Mouse (Mus musculus) intestine, embryonic 16.5 days (tissue): ENCODE measurements around the gene Exoc2. TPM values are rescaled to one million over a fixed set of nuclear protein-coding genes. Genes with fewer than 3 reads are reported as not detected.

Experiments used
- ATAC-seq: fragments of 200-750 bp; cut with Nextera tagmentation; 2 replicates; pipeline ENCODE4 v1.8.0; 2017; ENCODE audit warnings: moderate TSS enrichment, moderate library complexity
- H3K27ac ChIP-seq: fragments of 300-500 bp; sonication (generic); 2 replicates; pipeline ENCODE4 v1.5.1; 2014; ENCODE audit warnings: mild to moderate bottlenecking, low read length
- H3K27me3 ChIP-seq: fragments of 300-500 bp; sonication (generic); replicated peaks from 2 replicates; pipeline ENCODE4 v1.6.1; 2014; ENCODE audit warnings: low read length, control low read depth, mixed read lengths; ENCODE audit not compliant: control insufficient read depth, insufficient read depth
- H3K36me3 ChIP-seq: fragments of 300-500 bp; sonication (generic); 2 replicates; pipeline ENCODE4 v1.6.1; 2014; ENCODE audit warnings: low read length, control low read depth; ENCODE audit not compliant: control insufficient read depth, insufficient read depth
- H3K4me1 ChIP-seq: fragments of 300-500 bp; sonication (generic); 2 replicates; pipeline ENCODE4 v1.6.1; 2014; ENCODE audit warnings: low read length, control low read depth, mixed read lengths; ENCODE audit not compliant: control insufficient read depth, insufficient read depth
- H3K4me2 ChIP-seq: fragments of 300-500 bp; sonication (generic); 2 replicates; pipeline ENCODE4 v1.6.1; 2014; ENCODE audit warnings: low read depth, low read length, control low read depth
- H3K4me3 ChIP-seq: fragments of 300-500 bp; sonication (generic); 2 replicates; pipeline ENCODE4 v1.5.1; 2014; ENCODE audit warnings: mild to moderate bottlenecking, low read length
- H3K9ac ChIP-seq: fragments of 300-500 bp; sonication (generic); 2 replicates; pipeline ENCODE4 v1.6.1; 2014; ENCODE audit warnings: low read depth, low read length
- H3K9me3 ChIP-seq: fragments of 300-500 bp; sonication (generic); 2 replicates; pipeline ENCODE4 v1.6.1; 2016; ENCODE audit warnings: low read length, control low read depth; ENCODE audit not compliant: control insufficient read depth
- WGBS: fragments of 180-500 bp; shearing (Covaris S2); extraction: QIAGEN DNeasy Blood & Tissue Kit; methylation state at CpG from one replicate; pipeline ENCODE4 v1.1.7; 2014; 5-methylcytosine and 5-hydroxymethylcytosine counted together
- polyA plus RNA-seq: library from polyadenylated mRNA; unstranded; fragments of >200 nt; fragmentation: Nextera tagmentation; extraction: Ambion mirVana; gene quantifications from 2 replicates; pipeline ENCODE4 v1.2.1, GENCODE M21; 2015

Exoc2 gene
- polyA plus RNA-seq, 1 experiment from 2014 or later, result 22.1 TPM

DNA sequence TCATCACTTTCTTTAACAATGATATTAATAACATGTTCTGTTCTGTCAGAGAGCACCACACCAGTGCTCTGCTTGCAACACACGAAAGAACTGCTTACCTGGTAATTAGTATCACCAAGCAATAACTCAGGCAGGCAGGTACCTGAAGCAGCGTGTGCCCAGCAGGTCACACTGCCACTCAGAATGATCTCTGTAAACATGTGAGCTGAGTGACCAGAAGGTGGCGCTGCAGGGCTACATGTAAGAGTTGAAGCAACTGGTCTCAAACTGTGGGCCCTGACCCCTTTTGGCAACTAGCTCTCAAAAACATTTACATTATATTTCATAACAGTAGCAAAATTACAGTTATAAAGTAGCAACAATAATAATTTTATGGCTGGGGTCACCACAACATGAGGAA is 85.4 kb downstream of the Exoc2 start:
- Histone ChIP-seq H3K27ac (no peak overlapping the region), H3K27me3 (no peaks in the 10 kb centered on the region), H3K4me1 (no peaks in the 10 kb centered on the region), H3K9ac (no peak overlapping the region), H3K4me3 (no peak overlapping the region), H3K4me2 (no peak overlapping the region), H3K9me3 (no peaks in the 10 kb centered on the region), H3K36me3 (no peaks in the 10 kb centered on the region)
- 18% methylated on average over 3 of the region's 3 CpGs for whole genome bisulfite sequencing
- 0 out of 2 replicates have a peak, but pooled peaks have one; percentile 38 for ATAC-seq

DNA sequence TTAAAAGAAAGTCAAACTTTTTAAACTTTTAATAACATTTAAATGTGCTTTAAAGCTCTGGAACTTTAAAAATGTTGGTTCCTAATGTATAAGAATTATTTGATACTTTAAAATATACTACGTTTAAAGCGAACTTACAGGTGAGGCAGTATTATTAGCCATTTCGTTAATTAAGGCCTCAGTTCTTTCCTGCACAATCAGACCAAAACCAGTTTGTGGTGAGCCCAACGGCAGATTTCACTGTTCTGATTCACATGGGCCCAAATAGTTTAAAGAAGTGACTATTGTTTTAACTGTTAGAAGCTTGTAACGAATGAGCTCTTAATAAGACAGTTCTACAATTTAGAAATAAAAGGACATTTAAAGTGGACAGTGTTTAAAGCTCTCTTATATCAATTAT is 93.6 kb downstream of the Exoc2 start:
- 91% methylated on average over 5 of the region's 5 CpGs for WGBS

DNA sequence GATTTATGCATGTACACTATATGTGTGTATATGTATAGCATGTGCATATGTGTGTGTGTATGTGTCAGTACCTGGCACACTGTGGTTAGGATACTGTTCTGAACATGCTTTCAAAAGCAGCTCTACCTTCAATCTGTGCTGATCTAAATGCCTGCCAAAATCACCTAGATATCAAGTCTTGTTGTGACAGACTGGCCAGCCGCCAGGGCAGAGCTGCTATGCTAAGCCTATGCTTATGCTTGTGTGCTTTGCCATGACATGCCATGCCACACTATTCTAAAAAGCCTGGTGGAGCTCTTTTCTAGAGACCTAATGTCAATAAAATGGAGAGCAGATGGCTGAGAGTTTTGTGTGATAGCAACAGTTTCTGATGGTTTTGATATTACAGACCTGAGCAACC is 94.0 kb downstream of the Exoc2 start:
- no peak for ATAC-seq
- Histone ChIP-seq H3K36me3 (no peaks in the 10 kb centered on the region), H3K4me2 (no peak overlapping the region), H3K27ac (no peak overlapping the region), H3K9ac (no peak overlapping the region), H3K9me3 (no peaks in the 10 kb centered on the region), H3K4me3 (no peak overlapping the region), H3K4me1 (no peaks in the 10 kb centered on the region), H3K27me3 (no peaks in the 10 kb centered on the region)
- 85% methylated on average over 1 of the region's 1 CpGs for WGBS

More for the DNA sequence above, 93.6 kb downstream of the Exoc2 start:
- H3K9ac ChIP-seq, result no peak overlapping the region
- no peak overlapping the region for H3K27ac ChIP-seq
- H3K9me3 ChIP-seq, result no peaks in the 10 kb centered on the region
- no peaks in the 10 kb centered on the region for H3K36me3 ChIP-seq
- ATAC-seq, result no peak
- H3K27me3 ChIP-seq, result no peaks in the 10 kb centered on the region
- H3K4me1 ChIP-seq, result no peaks in the 10 kb centered on the region
- H3K4me2 ChIP-seq, result no peak overlapping the region
- H3K4me3 ChIP-seq, result no peak overlapping the region

DNA sequence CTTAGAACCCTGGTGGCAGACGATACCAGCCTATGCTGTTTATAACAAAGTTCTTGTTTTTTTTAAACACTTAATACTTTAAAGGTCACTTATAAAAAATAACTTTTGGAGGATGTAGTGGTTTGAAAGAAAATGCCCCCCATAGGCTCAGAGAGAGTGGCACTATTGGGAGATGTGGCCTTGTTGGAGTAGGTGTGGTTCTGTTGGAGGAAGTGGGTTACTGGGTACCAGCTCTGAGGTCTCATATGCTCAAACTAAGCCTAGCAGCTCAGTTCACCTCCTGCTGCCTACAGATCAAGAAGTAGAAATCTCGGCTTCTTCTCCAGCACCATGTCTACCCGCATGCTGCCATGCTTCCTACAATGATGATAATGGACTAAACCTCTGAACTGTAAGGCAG is 98.1 kb downstream of the Exoc2 start:
- Histone ChIP-seq H3K36me3 (no peaks in the 10 kb centered on the region), H3K4me3 (no peak overlapping the region), H3K9ac (no peak overlapping the region), H3K27me3 (no peaks in the 10 kb centered on the region), H3K4me1 (no peaks in the 10 kb centered on the region), H3K4me2 (no peak overlapping the region), H3K27ac (no peak overlapping the region), H3K9me3 (no peaks in the 10 kb centered on the region)
- ATAC-seq, result no peak
- 86% methylated on average over 3 of the region's 3 CpGs for WGBS

DNA sequence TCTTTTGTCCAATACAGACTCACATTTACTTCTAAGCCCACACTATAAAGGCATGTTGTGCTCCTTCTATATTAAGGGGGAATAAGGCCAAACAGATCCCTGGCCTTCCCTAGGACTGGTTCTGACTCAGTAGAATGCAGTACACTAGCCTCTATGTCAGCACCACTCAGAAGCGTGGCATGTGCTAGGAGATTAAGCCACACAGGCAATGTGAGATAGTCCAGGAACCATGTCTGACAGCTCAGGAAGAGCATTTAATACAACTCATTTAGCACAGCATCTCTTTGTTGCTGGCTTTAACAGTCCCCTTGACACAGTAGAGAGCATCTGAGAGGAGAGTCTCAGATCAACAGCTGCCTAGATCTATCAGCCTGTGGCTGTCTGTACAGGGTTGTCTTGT is 100.4 kb downstream of the Exoc2 start:
- ATAC-seq, result no peak
- Histone ChIP-seq H3K36me3 (no peaks in the 10 kb centered on the region), H3K27me3 (no peaks in the 10 kb centered on the region), H3K9me3 (no peaks in the 10 kb centered on the region), H3K9ac (no peak overlapping the region), H3K27ac (no peak overlapping the region), H3K4me1 (no peaks in the 10 kb centered on the region), H3K4me2 (no peak overlapping the region), H3K4me3 (no peak overlapping the region)
- 60% methylated on average over 1 of the region's 1 CpGs for WGBS

DNA sequence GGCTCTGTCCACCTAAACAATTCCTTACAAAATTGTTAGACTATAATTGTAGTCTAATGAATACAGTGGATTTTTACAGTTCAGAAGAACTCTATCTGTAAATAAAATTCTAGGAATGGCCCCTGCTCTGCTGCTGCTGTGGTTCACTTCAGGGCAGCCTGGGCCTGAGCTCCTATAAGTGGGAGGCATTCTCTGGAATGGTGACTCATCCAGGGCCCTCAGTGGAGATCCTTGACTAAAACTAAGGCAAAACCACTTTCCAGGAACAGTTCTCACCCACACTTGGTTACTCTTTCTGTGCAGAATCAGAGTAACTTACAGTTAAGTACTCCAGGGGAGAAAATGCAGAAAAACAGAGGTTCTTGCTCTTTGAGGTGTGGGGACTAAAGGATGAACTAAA is 108.4 kb downstream of the Exoc2 start:
- H3K4me1 ChIP-seq, result no peaks in the 10 kb centered on the region
- no peaks in the 10 kb centered on the region for H3K9me3 ChIP-seq
- H3K27ac ChIP-seq, result no peak overlapping the region
- H3K36me3 ChIP-seq, result no peaks in the 10 kb centered on the region
- no peak overlapping the region for H3K4me2 ChIP-seq
- no peaks in the 10 kb centered on the region for H3K27me3 ChIP-seq
- no peak for ATAC-seq
- H3K4me3 ChIP-seq, result no peak overlapping the region
- H3K9ac ChIP-seq, result no peak overlapping the region

DNA sequence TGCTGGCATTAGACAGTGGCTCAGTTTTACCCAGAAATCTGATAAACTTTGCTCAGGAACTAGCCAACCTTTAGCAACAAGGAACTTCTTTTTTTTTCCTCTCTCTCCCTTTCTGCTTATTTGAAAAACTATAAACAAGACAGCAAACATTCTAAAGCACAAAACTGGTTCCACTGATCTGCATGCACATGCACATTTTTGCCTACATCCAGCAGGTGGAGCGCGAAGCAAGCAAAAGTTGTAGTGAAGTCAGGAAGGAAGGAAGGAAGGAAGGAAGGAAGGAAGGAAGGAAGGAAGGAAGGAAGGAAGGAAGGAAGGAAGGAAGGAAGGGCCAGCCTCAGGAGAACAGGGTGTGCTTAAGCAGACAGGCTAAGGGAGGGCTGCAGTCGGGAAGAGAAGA is 109.9 kb downstream of the Exoc2 start:
- no peak overlapping the region for H3K27ac ChIP-seq
- no peak for ATAC-seq
- no peak overlapping the region for H3K4me2 ChIP-seq
- no peaks in the 10 kb centered on the region for H3K27me3 ChIP-seq
- H3K4me1 ChIP-seq, result no peaks in the 10 kb centered on the region
- no peak overlapping the region for H3K9ac ChIP-seq
- 86% methylated on average over 3 of the region's 3 CpGs for WGBS
- H3K36me3 ChIP-seq, result no peaks in the 10 kb centered on the region
- H3K4me3 ChIP-seq, result no peak overlapping the region
- H3K9me3 ChIP-seq, result no peaks in the 10 kb centered on the region

DNA sequence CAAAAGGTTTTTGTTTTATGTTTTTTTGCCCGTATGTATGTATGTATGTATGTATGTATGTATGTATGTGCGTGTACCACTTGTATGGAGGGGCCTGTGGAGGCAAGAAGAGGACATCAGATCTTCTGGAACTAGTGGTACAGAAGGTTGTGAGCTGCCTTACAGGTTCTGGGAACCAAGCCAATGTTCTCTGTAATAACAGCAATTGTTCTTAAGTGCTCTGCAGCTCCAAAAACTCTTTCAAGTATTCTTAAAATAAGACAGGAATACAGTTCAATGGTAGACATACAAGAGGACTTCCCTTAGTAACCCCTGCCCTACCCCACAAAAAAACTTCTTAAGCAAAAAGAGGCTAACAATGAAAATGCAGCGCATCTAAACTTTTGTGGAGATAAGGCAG is 115.5 kb downstream of the Exoc2 start:
- no peaks in the 10 kb centered on the region for H3K27me3 ChIP-seq
- WGBS, result 91% methylated on average over 3 of the region's 3 CpGs
- no peak overlapping the region for H3K9ac ChIP-seq
- 0 out of 2 replicates have a peak, but pooled peaks cover 3% of the 10 kb centered on the region for H3K36me3 ChIP-seq
- ATAC-seq, result no peak
- no peak overlapping the region for H3K27ac ChIP-seq
- H3K4me3 ChIP-seq, result no peak overlapping the region
- no peaks in the 10 kb centered on the region for H3K4me1 ChIP-seq
- no peak overlapping the region for H3K4me2 ChIP-seq
- no peaks in the 10 kb centered on the region for H3K9me3 ChIP-seq

DNA sequence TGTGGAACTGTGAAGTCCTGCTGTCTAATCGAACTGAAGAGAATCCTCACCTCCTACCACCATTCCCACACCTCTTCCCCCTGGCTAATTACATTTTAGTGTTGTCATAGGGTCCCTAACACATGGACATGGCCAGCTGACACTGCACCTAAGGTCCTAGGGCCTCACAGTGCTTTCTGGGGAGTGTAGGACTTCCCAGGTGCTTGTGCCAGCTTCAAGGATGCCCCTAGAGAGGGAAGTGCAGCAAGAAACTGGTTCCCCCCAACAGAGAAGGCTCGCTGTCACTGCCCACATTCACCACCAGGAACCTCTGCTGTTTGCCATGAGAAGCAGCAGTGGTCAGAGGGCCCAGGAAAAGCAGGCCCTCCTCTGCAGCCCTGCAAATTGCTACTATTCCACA is 123.2 kb downstream of the Exoc2 start:
- ATAC-seq, result no peak
- no peak overlapping the region for H3K9ac ChIP-seq
- WGBS, result 60% methylated on average over 2 of the region's 2 CpGs

DNA sequence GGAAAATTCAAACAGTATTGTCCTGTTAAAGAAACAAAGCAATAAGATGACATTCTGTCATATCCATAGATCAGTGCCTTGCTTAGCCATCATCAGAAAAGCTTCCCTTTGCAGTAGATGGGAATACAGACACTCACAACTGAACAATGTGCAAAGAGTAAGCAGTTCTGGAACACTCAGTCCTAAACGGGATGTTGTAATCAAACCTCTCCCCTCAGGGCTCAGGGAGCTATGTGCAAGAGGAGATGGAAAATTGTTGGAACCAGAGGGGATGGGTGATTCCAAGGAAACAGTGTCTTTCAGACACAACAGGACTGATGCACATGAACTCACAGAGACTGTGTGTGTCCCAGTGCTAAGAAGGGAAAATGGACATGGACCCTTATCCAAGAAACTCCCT is 125.9 kb downstream of the Exoc2 start:
- H3K36me3 ChIP-seq, result no peaks in the 10 kb centered on the region
- H3K27ac ChIP-seq, result no peak overlapping the region
- no peak overlapping the region for H3K9ac ChIP-seq
- H3K4me3 ChIP-seq, result no peak overlapping the region
- H3K9me3 ChIP-seq, result no peaks in the 10 kb centered on the region
- WGBS, result 59% methylated on average over 1 of the region's 1 CpGs
- ATAC-seq, result no peak
- no peaks in the 10 kb centered on the region for H3K27me3 ChIP-seq
- H3K4me1 ChIP-seq, result no peaks in the 10 kb centered on the region
- H3K4me2 ChIP-seq, result no peak overlapping the region

More for the DNA sequence above, 123.2 kb downstream of the Exoc2 start:
- no peaks in the 10 kb centered on the region for H3K36me3 ChIP-seq
- no peaks in the 10 kb centered on the region for H3K27me3 ChIP-seq
- no peaks in the 10 kb centered on the region for H3K4me1 ChIP-seq
- H3K27ac ChIP-seq, result no peak overlapping the region
- H3K4me3 ChIP-seq, result no peak overlapping the region
- H3K9me3 ChIP-seq, result no peaks in the 10 kb centered on the region
- H3K4me2 ChIP-seq, result no peak overlapping the region
